Mouse (Mus musculus) embryonic fibroblast, embryonic 13.5 days (primary cell): ENCODE results near the gene Evc. TPM values are rescaled to one million over a fixed set of nuclear protein-coding genes. Genes with fewer than 3 reads are reported as not detected.
A peak's percentile ranks its signal among the peaks of the same experiment; 100 is the strongest.

Source experiments
- H3K27ac ChIP-seq: 2 replicates; pipeline ENCODE4 v1.5.1; 2012; ENCODE audit warnings: low read length, control low read depth, inconsistent platforms; ENCODE audit not compliant: insufficient read depth
- H3K4me1 ChIP-seq: 2 replicates; pipeline ENCODE4 v1.6.1; 2011; ENCODE audit warnings: low read length; ENCODE audit not compliant: control insufficient read depth, insufficient read depth
- H3K4me3 ChIP-seq: 2 replicates; pipeline ENCODE4 v1.5.1; 2011; ENCODE audit warnings: mild to moderate bottlenecking, control low read depth, low read length; ENCODE audit not compliant: insufficient read depth
- CTCF ChIP-seq: IDR thresholded peaks from 2 replicates; pipeline ENCODE4 v1.5.1; 2011; ENCODE audit warnings: mild to moderate bottlenecking, control low read depth, low read length, moderate library complexity, borderline replicate concordance; ENCODE audit not compliant: insufficient read depth
- POLR2A ChIP-seq: IDR thresholded peaks from 2 replicates; pipeline ENCODE4 v1.6.1; 2011; ENCODE audit warnings: low read depth, mild to moderate bottlenecking, control low read depth, low read length, moderate library complexity
- polyA plus RNA-seq: library from polyadenylated mRNA; stranded (reverse); fragments of >200 nt; gene quantifications from 2 replicates; pipeline ENCODE4 v1.2.4, GENCODE M21; 2011; ENCODE audit warnings: low read depth; ENCODE audit not compliant: missing spikeins, insufficient read length

Gene Evc
- polyA plus RNA-seq, 1 experiment: 38.8 TPM

GRCm38 (mm10) chr5:37243169-37243886 lies 93.4 kb downstream of the Evc start:
- Histone ChIP-seq H3K27ac (no peak overlapping the region), H3K4me3 (no peak overlapping the region), H3K4me1 (0 out of 2 replicates have a peak, but pooled peaks cover 2% of the 10 kb centered on the region)
- TF ChIP-seq CTCF (no peak), POLR2A (no peak)

DNA sequence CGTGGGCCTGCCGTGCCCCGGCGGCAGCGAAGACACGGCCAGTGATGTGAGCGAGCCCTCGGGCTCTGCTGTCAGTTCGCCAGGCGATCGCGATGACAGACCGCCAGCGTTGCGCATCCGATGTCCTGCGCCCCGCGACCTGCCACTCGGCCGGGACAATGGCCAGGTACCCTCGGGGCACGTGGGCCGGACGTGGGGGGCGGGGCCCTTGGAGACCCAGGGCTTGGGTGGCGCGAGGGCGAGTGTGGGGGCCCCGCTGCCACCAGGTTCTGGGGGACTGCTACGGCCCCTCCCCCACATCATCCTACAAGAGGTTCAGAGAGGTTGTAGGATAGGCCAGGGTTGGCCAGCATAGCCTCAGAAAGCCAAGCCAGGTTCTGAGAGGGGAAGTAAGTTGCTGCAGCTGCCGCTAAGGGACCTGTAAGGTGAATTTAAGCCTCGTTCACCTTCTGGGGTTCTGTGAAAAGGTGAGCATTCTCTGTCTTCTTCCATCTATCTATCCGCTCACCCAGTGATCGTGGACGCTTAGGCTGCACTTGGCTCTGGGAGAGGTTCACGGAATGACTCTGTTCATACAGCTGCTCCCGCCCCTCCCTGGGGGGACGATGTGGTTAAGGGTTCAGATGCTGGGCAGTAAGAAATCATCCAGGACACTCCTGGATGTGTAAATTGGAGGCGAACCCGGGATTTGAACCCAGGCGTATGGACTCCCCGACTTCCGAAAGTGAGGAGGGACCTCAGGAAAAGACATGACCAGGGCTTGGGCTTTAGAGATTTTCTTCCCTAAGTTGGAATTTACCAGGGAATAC lies 94.1 kb downstream of the Evc start:
- Histone ChIP-seq H3K4me1 (0 out of 2 replicates have a peak, but pooled peaks cover 2% of the 10 kb centered on the region), H3K27ac (no peak overlapping the region), H3K4me3 (no peak overlapping the region)
- TF ChIP-seq POLR2A (no peak), CTCF (no peak)

GRCm38 (mm10) chr5:37241651-37242151 lies 95.0 kb downstream of the Evc start, which contains the start of gene Crmp1:
Gene Crmp1 (plus strand): TSS chr5:37241940.
- TF ChIP-seq CTCF (no peak), POLR2A (no peak)
- Histone ChIP-seq H3K4me1 (0 out of 2 replicates have a peak, but pooled peaks cover 2% of the 10 kb centered on the region), H3K27ac (no peak within 1 kb of the TSS)

DNA sequence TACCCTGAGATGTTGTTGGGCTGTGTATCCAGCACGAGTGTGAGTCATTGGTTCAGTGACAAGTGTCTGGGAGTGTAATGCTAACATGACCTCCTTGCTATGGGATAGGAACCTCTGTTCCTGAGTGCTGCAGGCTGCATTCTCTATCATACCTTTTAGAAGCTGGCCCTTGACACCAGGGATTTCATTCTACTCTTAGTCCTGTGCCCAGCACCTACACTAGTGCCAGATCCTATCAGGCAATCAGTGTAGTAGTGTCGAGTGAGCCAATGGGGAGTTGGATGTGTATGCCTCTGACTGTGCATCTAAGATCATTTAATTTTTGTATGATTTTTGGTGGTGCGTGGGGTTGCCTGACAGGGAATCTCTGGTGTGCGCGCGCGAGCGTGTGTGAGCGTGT lies 95.5 kb downstream of the Evc start:
- 0 out of 2 replicates have a peak, but pooled peaks cover 2% of the 10 kb centered on the region for H3K4me1 ChIP-seq
- no peak overlapping the region for H3K27ac ChIP-seq
- no peak for TF ChIP-seq CTCF
- no peak for TF ChIP-seq POLR2A
- no peak overlapping the region for H3K4me3 ChIP-seq

More at GRCm38 (mm10) chr5:37241651-37242151, 95.0 kb downstream of the Evc start, which contains the start of gene Crmp1:
- H3K4me3 ChIP-seq: 0 out of 2 replicates have a peak within 1 kb of the TSS, but pooled peaks have one; percentile 5

DNA sequence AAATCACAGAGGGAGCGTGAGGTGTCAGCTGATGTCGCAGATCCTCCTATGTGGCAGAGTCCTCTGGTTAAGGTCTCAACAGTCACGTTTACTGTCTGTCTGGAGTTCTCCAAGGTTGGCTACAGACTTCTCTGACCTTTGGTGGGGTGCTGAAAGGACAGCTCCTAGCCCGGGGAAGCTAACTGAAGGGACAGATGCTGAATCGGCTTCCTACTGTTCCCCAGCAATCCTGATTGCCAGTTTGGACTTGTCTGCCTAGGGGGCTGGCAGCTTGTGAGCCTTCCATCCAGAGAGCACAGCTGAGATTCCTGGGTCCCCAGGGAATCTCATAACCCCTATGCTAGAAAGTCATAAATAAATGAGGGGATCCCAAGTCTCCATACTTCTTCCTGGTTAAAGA lies 96.1 kb downstream of the Evc start:
- TF ChIP-seq POLR2A (no peak), CTCF (no peak)
- Histone ChIP-seq H3K27ac (no peak overlapping the region), H3K4me3 (no peak overlapping the region), H3K4me1 (0 out of 2 replicates have a peak, but pooled peaks cover 2% of the 10 kb centered on the region)

Other genes starting within 250 kb of the Evc start
- 7.5 and 11.2 TPM in 2 replicates for gene Crmp1, start 95.0 kb downstream of the Evc start, polyA plus RNA-seq
- 32.8 and 36.6 TPM in 2 replicates for gene Evc2, start 1.6 kb upstream of the Evc start, polyA plus RNA-seq